Comparison of ENCODE assay signal across 1 mouse cellular context in genomic region chr2:104740248-104740949, GRCm38 (mm10).
TF ChIP-seq lines count a peak whose summit lies in the region.

No protein-coding gene starts in this region.

TF ChIP-seq in CH12.LX, 34 proteins besides CTCF, POLR2A, EP300 and RAD21:
- TF ChIP-seq E2F4 (IDR thresholded peaks at IDR 0.05; ENCODE audit: insufficient replicate concordance, low read depth, low read length), result no peak
- TF ChIP-seq IRF4 (IDR thresholded peaks at IDR 0.05; ENCODE audit: low read depth, low read length), result peak; percentile 54; the same call in 1 of the 2 replicates
TF ChIP-seq in CH12.LX: peak in this region for 1.
